8 mouse cellular contexts compared by ENCODE assay signal in the genomic region with DNA sequence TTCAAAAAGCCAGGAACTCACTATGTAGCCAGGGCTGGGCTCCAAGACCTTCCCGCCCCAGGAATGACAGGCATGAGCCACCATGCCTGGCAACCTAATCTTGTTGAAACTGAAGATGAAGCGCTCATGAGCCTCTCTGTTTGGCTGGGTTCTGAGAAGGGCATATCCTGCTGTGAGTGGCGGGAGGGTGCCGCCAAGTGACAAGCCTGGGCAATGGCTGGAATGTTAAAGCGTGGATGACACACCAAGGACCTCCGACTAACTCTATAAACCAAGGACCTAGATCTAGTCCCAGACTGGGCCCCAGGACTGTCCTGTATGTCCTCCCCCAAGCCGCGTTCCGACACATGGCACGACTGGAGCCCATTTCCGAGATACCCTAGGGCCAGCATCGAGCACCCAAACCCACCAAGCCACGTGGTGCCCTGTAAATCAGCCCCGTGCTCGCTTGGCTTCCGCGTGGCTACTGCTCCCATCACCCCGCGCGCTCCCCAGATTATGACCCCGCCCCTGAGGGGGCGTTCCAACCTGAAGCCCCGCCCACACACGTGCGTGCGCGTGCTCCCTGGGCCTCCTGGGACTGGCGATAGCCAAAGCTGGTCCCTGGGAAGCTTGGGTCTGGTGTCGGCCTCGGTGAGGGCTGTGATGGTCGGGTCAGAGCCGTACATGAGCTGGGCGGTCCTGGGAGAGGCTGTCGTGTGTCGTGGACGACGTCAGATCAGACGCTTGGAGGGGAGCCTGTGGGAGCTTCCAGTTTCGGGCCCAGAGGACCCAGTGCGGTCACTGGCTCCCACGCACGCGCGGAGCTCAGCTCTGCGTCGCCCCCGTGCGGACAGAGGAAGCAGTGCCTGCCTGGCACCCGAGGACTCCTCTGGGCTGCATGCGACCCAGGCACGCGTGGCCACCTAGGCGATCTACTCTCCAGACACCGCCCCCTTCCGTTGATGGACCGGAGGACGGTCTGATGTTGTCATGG. TPM values are rescaled to one million over a fixed set of nuclear protein-coding genes. Genes with fewer than 3 reads are reported as not detected.
DNase-seq lines count a peak whose midpoint lies in the region; ATAC-seq lines count a peak whose summit lies in the region.

No protein-coding gene starts in this region.

- no peaks in the 10 kb centered on the region for H3K79me2 ChIP-seq in macrophage (ENCODE audit: inconsistent target)

- H3K4me1 ChIP-seq in hindbrain, embryonic 16.5 days (ENCODE audit: control insufficient read depth, insufficient read depth, low read depth, low read length): peaks cover 3% of the 10 kb centered on the region

- H3K27me3 ChIP-seq in hindbrain, embryonic 16.5 days (replicated peaks; ENCODE audit: control insufficient read depth, insufficient read depth, low read length): no peaks in the 10 kb centered on the region

- H3K4me3 ChIP-seq in hindbrain, embryonic 16.5 days (ENCODE audit: low read length): peak overlapping the region; percentile 63
- H3K4me3 ChIP-seq in macrophage (ENCODE audit: inconsistent target): peak overlapping the region; percentile 32

- WGBS in hindbrain, embryonic 16.5 days: under 1% methylated on average over 55 of the region's 57 CpGs
- 2% methylated on average over 49 of the region's 57 CpGs for WGBS in macrophage (ENCODE audit: missing documents)

- peak overlapping the region; percentile 96 for H3K27ac ChIP-seq in hindbrain, embryonic 16.5 days (ENCODE audit: low read depth, low read length)
- H3K27ac ChIP-seq in macrophage: peak overlapping the region; percentile 78

- no peaks in the 10 kb centered on the region for H3K9me3 ChIP-seq in hindbrain, embryonic 16.5 days (ENCODE audit: control insufficient read depth, low read length)

- peak; percentile 96 for ATAC-seq in hindbrain, embryonic 16.5 days

- no peaks in the 10 kb centered on the region for H3K36me3 ChIP-seq in hindbrain, embryonic 16.5 days (ENCODE audit: control insufficient read depth, insufficient read depth, low read length)
- no peaks in the 10 kb centered on the region for H3K36me3 ChIP-seq in macrophage (ENCODE audit: inconsistent target)

- peak overlapping the region; percentile 76 for H3K4me2 ChIP-seq in hindbrain, embryonic 16.5 days (ENCODE audit: low read length)

- DNase-seq in WW6 (ENCODE audit: low read depth, low spot score): peak; percentile 91
- DNase-seq in cerebellum, postnatal 4 days (ENCODE audit: low spot score in 2 of 2): peak; percentile 92 to 97
- DNase-seq in gastrocnemius, adult 18-20 months (ENCODE audit: low spot score): peak; percentile 93
- DNase-seq in left cerebral cortex, adult 18-20 months (ENCODE audit: low spot score in 2 of 2): peak; percentile 93
- DNase-seq in right cerebral cortex, adult 18-20 months: peak; percentile 93
- peak; percentile 83 for DNase-seq in urinary bladder, postnatal 10 days (ENCODE audit: low spot score)

- H3K9ac ChIP-seq in hindbrain, embryonic 16.5 days (ENCODE audit: low read depth, low read length): peak overlapping the region; percentile 75

RNA-seq across cellular contexts. Expression of a gene that starts 22.9 kb away (rescaled TPM):
- total RNA-seq in gastrocnemius, adult 18-20 months (2021): 1 to 10 TPM; 4.8 to 5.0 TPM
- 25.7 and 28.2 TPM in 2 replicates for polyA plus RNA-seq in hindbrain, embryonic 16.5 days (2015; fragmentation: Nextera tagmentation; extraction: Ambion mirVana)
- 10 to 100 TPM; 12.0 to 12.6 TPM for total RNA-seq in left cerebral cortex, adult 18-20 months (2021)
- 100 to 1,000 TPM in 8 of 26 experiments, 10 to 100 TPM in 18; 33.6 to 141 (median 81.5) TPM for total RNA-seq in macrophage (2018; cell fraction: chromatin; rRNA removed)
- 100 to 1,000 TPM in 4 of 26 experiments, 10 to 100 TPM in 22; 34.2 to 113 (median 67.1) TPM for total RNA-seq in macrophage (2018; cell fraction: cytosol; rRNA removed)
- 100 to 1,000 TPM in 1 of 26 experiments, 10 to 100 TPM in 25; 25.2 to 119 (median 61.8) TPM for total RNA-seq in macrophage (2018; cell fraction: nucleus; rRNA removed)
- 43.0 to 72.5 TPM (median 71.4 TPM) in 3 replicates for polyA plus RNA-seq in macrophage (2018)

RNA-seq across cellular contexts. Expression of a gene that starts 57.9 kb away (rescaled TPM):
- 10 to 100 TPM; 36.3 to 50.4 TPM for total RNA-seq in gastrocnemius, adult 18-20 months (2021)
- polyA plus RNA-seq in hindbrain, embryonic 16.5 days (2015; fragmentation: Nextera tagmentation; extraction: Ambion mirVana): 909 and 1,029 TPM in 2 replicates
- total RNA-seq in left cerebral cortex, adult 18-20 months (2021): 100 to 1,000 TPM; 100 to 103 TPM
- total RNA-seq in macrophage (2018; cell fraction: chromatin; rRNA removed): 100 to 1,000 TPM in 10 of 26 experiments, 10 to 100 TPM in 16; 43.6 to 166 (median 94.4) TPM
- 100 to 1,000 TPM; 144 to 256 (median 180) TPM for total RNA-seq in macrophage (2018; cell fraction: cytosol; rRNA removed)
- total RNA-seq in macrophage (2018; cell fraction: nucleus; rRNA removed): 100 to 1,000 TPM in 7 of 26 experiments, 10 to 100 TPM in 19; 39.5 to 152 (median 88.2) TPM
- 146 to 287 TPM (median 209 TPM) in 3 replicates for polyA plus RNA-seq in macrophage (2018)

Comparison
In these comparisons a context has a peak if more than half of its experiments do, and no peak if none do; other contexts are left out.
1. Peak in every context shown above with its lines: DNase-seq, ATAC-seq, H3K4me3 ChIP-seq and H3K27ac ChIP-seq.